Mouse (Mus musculus): ENCODE data around the gene Zfp704. TPM values are rescaled to one million over a fixed set of nuclear protein-coding genes. Genes with fewer than 3 reads are reported as not detected.

The Zfp704 gene
- polyA plus RNA-seq, 1 experiment from 2014 or later: 8.6 TPM

GRCm38 (mm10) chr3:9423669-9424068 is 186.2 kb downstream of the Zfp704 start:
- 79% methylated on average over 6 of the region's 6 CpGs for WGBS
- no peak overlapping the region for H3K27ac ChIP-seq

GRCm38 (mm10) chr3:9408896-9409295 is 201.0 kb downstream of the Zfp704 start:
- Histone ChIP-seq H3K36me3 (no peaks in the 10 kb centered on the region), H3K4me1 (peaks cover under 1% of the 10 kb centered on the region; the same call in 1 of the 2 replicates)

More at GRCm38 (mm10) chr3:9423669-9424068, 186.2 kb downstream of the Zfp704 start:
- Histone ChIP-seq H3K36me3 (no peaks in the 10 kb centered on the region), H3K4me3 (no peak overlapping the region), H3K9me3 (replicated peaks) (no peaks in the 10 kb centered on the region), H3K9ac (no peak overlapping the region), H3K4me1 (no peaks in the 10 kb centered on the region), H3K27me3 (no peaks in the 10 kb centered on the region), H3K4me2 (replicated peaks) (no peak overlapping the region)
- no peak for ATAC-seq (ENCODE audit: low FRiP score)

GRCm38 (mm10) chr3:9407801-9408200 is 202.1 kb downstream of the Zfp704 start:
- Histone ChIP-seq H3K4me2 (replicated peaks) (no peak overlapping the region), H3K9ac (no peak overlapping the region), H3K36me3 (no peaks in the 10 kb centered on the region), H3K27me3 (no peaks in the 10 kb centered on the region), H3K27ac (no peak overlapping the region), H3K4me1 (peaks cover 9% of the 10 kb centered on the region; the same call in 1 of the 2 replicates), H3K4me3 (no peak overlapping the region), H3K9me3 (replicated peaks) (no peaks in the 10 kb centered on the region)
- 82% methylated on average over 10 of the region's 10 CpGs for WGBS
- ATAC-seq (ENCODE audit: low FRiP score): no peak

More at GRCm38 (mm10) chr3:9408896-9409295, 201.0 kb downstream of the Zfp704 start:
- no peak for ATAC-seq (ENCODE audit: low FRiP score)
- Histone ChIP-seq H3K4me2 (replicated peaks) (no peak overlapping the region), H3K27ac (no peak overlapping the region), H3K4me3 (no peak overlapping the region), H3K9me3 (replicated peaks) (no peaks in the 10 kb centered on the region), H3K27me3 (no peaks in the 10 kb centered on the region), H3K9ac (no peak overlapping the region)
- 91% methylated on average over 4 of the region's 4 CpGs for WGBS

GRCm38 (mm10) chr3:9407119-9407546 is 202.8 kb downstream of the Zfp704 start:
- Histone ChIP-seq H3K4me2 (replicated peaks) (no peak overlapping the region), H3K9me3 (replicated peaks) (no peaks in the 10 kb centered on the region), H3K27me3 (no peaks in the 10 kb centered on the region), H3K9ac (no peak overlapping the region), H3K4me1 (peaks cover 10% of the 10 kb centered on the region; the same call in 1 of the 2 replicates), H3K4me3 (no peak overlapping the region), H3K27ac (no peak overlapping the region), H3K36me3 (no peaks in the 10 kb centered on the region)
- 80% methylated on average over 9 of the region's 9 CpGs for WGBS
- ATAC-seq (ENCODE audit: low FRiP score): no peak

- peaks cover 16% of the 10 kb centered on the region; the same call in 1 of the 2 replicates for H3K4me1 ChIP-seq
- H3K9ac ChIP-seq: no peak overlapping the region
- no peak overlapping the region for H3K4me3 ChIP-seq
- WGBS: 79% methylated on average over 9 of the region's 9 CpGs
- ATAC-seq (ENCODE audit: low FRiP score): no peak
- H3K27ac ChIP-seq: no peak overlapping the region
- H3K36me3 ChIP-seq: no peaks in the 10 kb centered on the region
- H3K27me3 ChIP-seq: no peaks in the 10 kb centered on the region
- H3K4me2 ChIP-seq (replicated peaks): no peak overlapping the region
- no peaks in the 10 kb centered on the region for H3K9me3 ChIP-seq (replicated peaks)
These were observed 204.5 kb downstream of the Zfp704 start for GRCm38 (mm10) chr3:9405341-9405740.

GRCm38 (mm10) chr3:9403255-9404050 is 206.4 kb downstream of the Zfp704 start:
- H3K36me3 ChIP-seq: no peaks in the 10 kb centered on the region
- H3K27ac ChIP-seq: no peak overlapping the region
- H3K4me1 ChIP-seq: peaks cover 16% of the 10 kb centered on the region; the same call in 1 of the 2 replicates
- H3K4me2 ChIP-seq (replicated peaks): no peak overlapping the region
- ATAC-seq (ENCODE audit: low FRiP score): 0 out of 2 replicates have a peak, but pooled peaks have one; percentile 20
- no peaks in the 10 kb centered on the region for H3K27me3 ChIP-seq
- no peak overlapping the region for H3K4me3 ChIP-seq
- H3K9me3 ChIP-seq (replicated peaks): no peaks in the 10 kb centered on the region
- no peak overlapping the region for H3K9ac ChIP-seq
- WGBS: 74% methylated on average over 5 of the region's 5 CpGs

GRCm38 (mm10) chr3:9402836-9403235 is 207.0 kb downstream of the Zfp704 start:
- Histone ChIP-seq H3K4me3 (no peak overlapping the region), H3K27me3 (no peaks in the 10 kb centered on the region), H3K27ac (no peak overlapping the region), H3K9me3 (replicated peaks) (no peaks in the 10 kb centered on the region), H3K9ac (no peak overlapping the region), H3K4me1 (peaks cover 16% of the 10 kb centered on the region; the same call in 1 of the 2 replicates), H3K36me3 (no peaks in the 10 kb centered on the region), H3K4me2 (replicated peaks) (no peak overlapping the region)
- 40% methylated on average over 5 of the region's 5 CpGs for WGBS
- no peak for ATAC-seq (ENCODE audit: low FRiP score)

- no peak overlapping the region for H3K9ac ChIP-seq
- H3K9me3 ChIP-seq (replicated peaks): no peaks in the 10 kb centered on the region
- H3K36me3 ChIP-seq: no peaks in the 10 kb centered on the region
- H3K4me2 ChIP-seq (replicated peaks): no peak overlapping the region
- H3K27ac ChIP-seq: no peak overlapping the region
- no peaks in the 10 kb centered on the region for H3K27me3 ChIP-seq
- ATAC-seq (ENCODE audit: low FRiP score): no peak
- WGBS: 86% methylated on average over 5 of the region's 5 CpGs
- no peak overlapping the region for H3K4me3 ChIP-seq
- peaks cover 16% of the 10 kb centered on the region; the same call in 1 of the 2 replicates for H3K4me1 ChIP-seq
These were observed 207.5 kb downstream of the Zfp704 start for GRCm38 (mm10) chr3:9402345-9402744.

- no peak overlapping the region for H3K9ac ChIP-seq
- no peak overlapping the region for H3K27ac ChIP-seq
- no peak overlapping the region for H3K4me3 ChIP-seq
- peaks cover 16% of the 10 kb centered on the region; the same call in 1 of the 2 replicates for H3K4me1 ChIP-seq
- WGBS: 61% methylated on average over 6 of the region's 6 CpGs
- H3K9me3 ChIP-seq (replicated peaks): no peaks in the 10 kb centered on the region
- H3K36me3 ChIP-seq: no peaks in the 10 kb centered on the region
- no peak for ATAC-seq (ENCODE audit: low FRiP score)
- no peak overlapping the region for H3K4me2 ChIP-seq (replicated peaks)
- H3K27me3 ChIP-seq: no peaks in the 10 kb centered on the region
These were observed 208.2 kb downstream of the Zfp704 start for GRCm38 (mm10) chr3:9401685-9402084.

GRCm38 (mm10) chr3:9400886-9401221 is 209.0 kb downstream of the Zfp704 start:
- no peak overlapping the region for H3K27ac ChIP-seq
- WGBS: 83% methylated on average over 3 of the region's 3 CpGs
- no peak for ATAC-seq (ENCODE audit: low FRiP score)

GRCm38 (mm10) chr3:9400201-9400885 is 209.5 kb downstream of the Zfp704 start:
- H3K36me3 ChIP-seq: no peaks in the 10 kb centered on the region
- no peaks in the 10 kb centered on the region for H3K9me3 ChIP-seq (replicated peaks)
- H3K27me3 ChIP-seq: no peaks in the 10 kb centered on the region
- ATAC-seq (ENCODE audit: low FRiP score): no peak
- WGBS: 55% methylated on average over 3 of the region's 3 CpGs
- no peak overlapping the region for H3K9ac ChIP-seq
- no peak overlapping the region for H3K4me3 ChIP-seq
- peaks cover 16% of the 10 kb centered on the region; the same call in 1 of the 2 replicates for H3K4me1 ChIP-seq
- no peak overlapping the region for H3K27ac ChIP-seq
- no peak overlapping the region for H3K4me2 ChIP-seq (replicated peaks)

More at GRCm38 (mm10) chr3:9400886-9401221, 209.0 kb downstream of the Zfp704 start:
- no peak overlapping the region for H3K9ac ChIP-seq
- no peak overlapping the region for H3K4me3 ChIP-seq
- no peaks in the 10 kb centered on the region for H3K27me3 ChIP-seq
- H3K4me1 ChIP-seq: peaks cover 16% of the 10 kb centered on the region; the same call in 1 of the 2 replicates
- H3K36me3 ChIP-seq: no peaks in the 10 kb centered on the region
- H3K4me2 ChIP-seq (replicated peaks): no peak overlapping the region
- no peaks in the 10 kb centered on the region for H3K9me3 ChIP-seq (replicated peaks)

GRCm38 (mm10) chr3:9398271-9398670 is 211.6 kb downstream of the Zfp704 start:
- Histone ChIP-seq H3K36me3 (no peaks in the 10 kb centered on the region), H3K4me1 (peaks cover 12% of the 10 kb centered on the region; the same call in 1 of the 2 replicates), H3K4me2 (replicated peaks) (no peak overlapping the region), H3K9ac (no peak overlapping the region), H3K4me3 (no peak overlapping the region), H3K27me3 (no peaks in the 10 kb centered on the region), H3K27ac (no peak overlapping the region), H3K9me3 (replicated peaks) (no peaks in the 10 kb centered on the region)
- 69% methylated on average over 5 of the region's 5 CpGs for WGBS
- no peak for ATAC-seq (ENCODE audit: low FRiP score)

Data from hindbrain, embryonic 12.5 days (tissue).